Mouse (Mus musculus) limb, embryonic 11.5 days (tissue): ENCODE results near the gene Cer1. TPM values are rescaled to one million over a fixed set of nuclear protein-coding genes. Genes with fewer than 3 reads are reported as not detected.

ENCODE experiments used
- ATAC-seq: fragments of 200-750 bp; cut with Nextera tagmentation; 2 replicates; pipeline ENCODE4 v1.8.0; 2017; ENCODE audit warnings: low read depth; ENCODE audit not compliant: insufficient number of reproducible peaks, low FRiP score, low TSS enrichment
- DNase-seq: peaks from one replicate; pipeline ENCODE4 v3.0.0-alpha.2; 2015; ENCODE audit warnings: low spot score
- H3K27ac ChIP-seq: fragments of 300-500 bp; sonication (generic); replicated peaks from 2 replicates; pipeline ENCODE4 v1.5.1; 2014; ENCODE audit warnings: low read depth, mild to moderate bottlenecking, low read length
- H3K27me3 ChIP-seq: fragments of 300-500 bp; sonication (generic); 2 replicates; pipeline ENCODE4 v1.6.1; 2014; ENCODE audit warnings: mild to moderate bottlenecking, low read length, mixed read lengths; ENCODE audit not compliant: control insufficient read depth, insufficient read depth
- H3K36me3 ChIP-seq: fragments of 300-500 bp; sonication (generic); 2 replicates; pipeline ENCODE4 v1.6.1; 2014; ENCODE audit warnings: mild to moderate bottlenecking, low read length, moderate library complexity, mixed read lengths; ENCODE audit not compliant: control insufficient read depth, insufficient read depth
- H3K4me1 ChIP-seq: fragments of 300-500 bp; sonication (generic); 2 replicates; pipeline ENCODE4 v1.6.1; 2014; ENCODE audit warnings: low read length, mixed read lengths; ENCODE audit not compliant: control insufficient read depth, insufficient read depth
- H3K4me2 ChIP-seq: fragments of 300-500 bp; sonication (generic); 2 replicates; pipeline ENCODE4 v1.6.1; 2014; ENCODE audit warnings: low read depth, mild to moderate bottlenecking, moderate library complexity; ENCODE audit not compliant: severe bottlenecking
- H3K4me3 ChIP-seq: fragments of 300-500 bp; sonication (generic); 2 replicates; pipeline ENCODE4 v1.5.1; 2014; ENCODE audit warnings: low read depth, low read length
- H3K9ac ChIP-seq: fragments of 300-500 bp; sonication (generic); 2 replicates; pipeline ENCODE4 v1.6.1; 2014; ENCODE audit warnings: mild to moderate bottlenecking, low read length
- H3K9me3 ChIP-seq: fragments of 300-500 bp; sonication (generic); 2 replicates; pipeline ENCODE4 v1.6.1; 2016; ENCODE audit warnings: low read length; ENCODE audit not compliant: control insufficient read depth
- WGBS: fragments of 180-500 bp; shearing (Covaris S2); extraction: QIAGEN DNeasy Blood & Tissue Kit; methylation state at CpG from one replicate; pipeline ENCODE4 v1.1.7; 2014; 5-methylcytosine and 5-hydroxymethylcytosine counted together
- polyA plus RNA-seq: library from polyadenylated mRNA; unstranded; fragments of >200 nt; fragmentation: Nextera tagmentation; extraction: Ambion mirVana; gene quantifications from 2 replicates; pipeline ENCODE4 v1.2.1, GENCODE M21; 2014

Cer1 gene
- polyA plus RNA-seq, 1 experiment from 2014 or later = 0.21 TPM

DNA sequence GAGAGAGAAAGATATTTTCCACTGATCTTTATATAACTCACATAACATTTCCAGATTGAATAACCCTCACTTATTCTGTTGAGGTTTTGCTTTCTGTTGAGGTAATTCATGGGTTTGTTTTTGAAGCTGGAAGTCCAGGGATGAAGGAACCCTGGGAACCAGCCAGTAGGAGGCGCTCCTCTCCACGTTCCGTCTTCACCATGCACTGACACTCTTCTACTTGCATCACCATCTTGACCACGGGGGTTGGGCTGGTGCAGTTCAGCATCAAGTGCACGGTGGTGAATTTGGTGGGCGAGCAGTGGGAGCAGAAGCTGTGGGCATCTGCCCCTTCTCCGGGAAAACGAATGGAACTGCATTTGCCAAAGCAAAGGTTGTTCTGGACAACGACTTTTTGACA lies 2.4 kb downstream of the Cer1 start:
- no peak for DNase-seq
- 78% methylated on average over 9 of the region's 9 CpGs for WGBS
- Histone ChIP-seq H3K4me1 (peaks cover 2% of the 10 kb centered on the region; the same call in 1 of the 2 replicates), H3K4me3 (no peak overlapping the region), H3K27me3 (no peaks in the 10 kb centered on the region), H3K4me2 (no peak overlapping the region), H3K36me3 (no peaks in the 10 kb centered on the region), H3K9me3 (no peaks in the 10 kb centered on the region), H3K27ac (no peak overlapping the region), H3K9ac (no peak overlapping the region)
- ATAC-seq = no peak

- no peak overlapping the region for H3K4me2 ChIP-seq
- 79% methylated on average over 3 of the region's 3 CpGs for WGBS
- no peaks in the 10 kb centered on the region; the same call in 1 of the 2 replicates for H3K4me1 ChIP-seq
- no peak overlapping the region for H3K27ac ChIP-seq
- H3K4me3 ChIP-seq = no peak overlapping the region
- DNase-seq = no peak
- H3K9me3 ChIP-seq = no peaks in the 10 kb centered on the region
- ATAC-seq = no peak
- no peaks in the 10 kb centered on the region for H3K27me3 ChIP-seq
- no peak overlapping the region for H3K9ac ChIP-seq
- no peaks in the 10 kb centered on the region for H3K36me3 ChIP-seq
Observed at GRCm38 (mm10) chr4:82881366-82881765, 3.6 kb downstream of the Cer1 start.

DNA sequence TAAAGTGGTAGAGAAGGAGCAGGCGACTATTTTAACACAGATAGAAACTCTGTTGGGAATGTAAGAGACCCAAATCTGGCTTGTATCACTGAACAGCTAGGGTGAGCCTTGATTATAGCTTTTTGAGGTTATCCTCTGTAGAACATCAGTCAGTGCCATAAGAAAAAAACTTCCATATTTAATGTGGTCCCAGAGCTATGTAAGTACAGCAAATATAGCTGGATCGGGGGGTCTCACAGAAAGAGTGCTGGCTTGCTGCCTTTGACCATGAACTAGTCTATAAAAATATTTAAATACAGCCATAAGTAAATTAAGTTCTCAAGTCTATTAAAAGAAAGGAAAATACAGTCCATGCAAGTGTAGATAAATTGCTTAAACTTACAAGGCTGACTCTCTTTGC lies 4.7 kb downstream of the Cer1 start:
- Histone ChIP-seq H3K36me3 (no peaks in the 10 kb centered on the region), H3K4me3 (no peak overlapping the region), H3K4me2 (no peak overlapping the region), H3K9me3 (no peaks in the 10 kb centered on the region), H3K4me1 (no peaks in the 10 kb centered on the region; the same call in 1 of the 2 replicates), H3K9ac (no peak overlapping the region), H3K27me3 (no peaks in the 10 kb centered on the region), H3K27ac (no peak overlapping the region)
- DNase-seq (no peak), ATAC-seq (no peak)
- WGBS = 91% methylated on average over 2 of the region's 2 CpGs

DNA sequence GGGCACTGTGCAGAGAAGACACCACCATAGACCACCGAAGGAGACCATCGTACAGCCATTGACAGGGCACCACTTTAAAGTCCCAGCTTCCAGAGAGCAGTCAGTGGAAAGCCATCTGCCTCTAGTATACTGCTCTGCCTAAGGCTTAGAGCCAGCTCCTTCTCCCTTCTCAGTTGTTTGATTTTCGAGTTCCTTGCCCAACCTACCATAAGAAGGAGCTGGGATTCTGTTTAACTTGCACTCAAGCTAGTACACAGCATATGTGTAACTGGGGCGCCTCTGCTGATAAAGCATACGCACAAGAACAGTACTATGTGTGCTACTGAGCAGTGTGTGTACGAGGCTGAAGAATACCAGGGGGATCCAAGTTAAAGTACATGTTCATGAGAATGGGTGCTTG lies 5.8 kb downstream of the Cer1 start:
- Histone ChIP-seq H3K27ac (no peak overlapping the region), H3K9ac (no peak overlapping the region), H3K4me1 (no peaks in the 10 kb centered on the region), H3K4me2 (no peak overlapping the region), H3K4me3 (no peak overlapping the region), H3K36me3 (no peaks in the 10 kb centered on the region), H3K27me3 (no peaks in the 10 kb centered on the region), H3K9me3 (no peaks in the 10 kb centered on the region)
- ATAC-seq = no peak
- no peak for DNase-seq
- WGBS = 82% methylated on average over 6 of the region's 6 CpGs

DNA sequence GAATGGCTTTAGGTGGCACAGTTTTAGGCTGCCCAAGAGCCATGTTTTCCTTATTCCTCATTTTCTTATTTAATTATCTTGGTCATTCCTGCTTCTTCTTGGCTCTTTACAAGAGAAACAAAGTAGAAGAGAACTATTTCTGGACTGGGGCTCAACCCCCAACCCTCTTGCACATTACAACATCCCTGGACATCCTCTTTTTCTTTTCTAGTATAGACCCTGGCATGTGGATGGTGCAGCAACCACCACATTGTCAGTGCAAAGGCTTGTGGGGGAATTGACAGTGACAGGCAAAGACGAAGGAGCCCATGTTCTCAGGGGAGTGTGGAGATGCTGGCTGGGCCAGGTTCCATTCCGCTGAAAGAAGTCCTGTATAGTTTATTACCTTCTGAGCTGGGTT lies 8.3 kb downstream of the Cer1 start:
- H3K9me3 ChIP-seq = no peaks in the 10 kb centered on the region
- WGBS = 77% methylated on average over 2 of the region's 2 CpGs

GRCm38 (mm10) chr4:82875532-82875931 lies 9.4 kb downstream of the Cer1 start:
- H3K27ac ChIP-seq = no peak overlapping the region
- H3K4me2 ChIP-seq = no peak overlapping the region
- H3K9ac ChIP-seq = no peak overlapping the region
- no peak overlapping the region for H3K4me3 ChIP-seq
- H3K27me3 ChIP-seq = no peaks in the 10 kb centered on the region
- 69% methylated on average over 4 of the region's 4 CpGs for WGBS
- no peaks in the 10 kb centered on the region for H3K4me1 ChIP-seq
- no peaks in the 10 kb centered on the region for H3K36me3 ChIP-seq
- no peaks in the 10 kb centered on the region for H3K9me3 ChIP-seq
- ATAC-seq (no peak), DNase-seq (no peak)

More for the DNA sequence above, 8.3 kb downstream of the Cer1 start:
- no peak for DNase-seq
- Histone ChIP-seq H3K27me3 (no peaks in the 10 kb centered on the region), H3K27ac (no peak overlapping the region), H3K4me2 (no peak overlapping the region), H3K4me3 (no peak overlapping the region), H3K36me3 (no peaks in the 10 kb centered on the region), H3K9ac (no peak overlapping the region), H3K4me1 (no peaks in the 10 kb centered on the region)
- no peak for ATAC-seq

GRCm38 (mm10) chr4:82874791-82875190 lies 10.2 kb downstream of the Cer1 start:
- 68% methylated on average over 4 of the region's 4 CpGs for WGBS

GRCm38 (mm10) chr4:82872548-82872947 lies 12.4 kb downstream of the Cer1 start:
- H3K36me3 ChIP-seq = no peaks in the 10 kb centered on the region
- ATAC-seq = no peak
- no peaks in the 10 kb centered on the region for H3K27me3 ChIP-seq
- no peaks in the 10 kb centered on the region for H3K9me3 ChIP-seq
- WGBS = 85% methylated on average over 4 of the region's 4 CpGs
- H3K4me1 ChIP-seq = no peaks in the 10 kb centered on the region
- no peak overlapping the region for H3K9ac ChIP-seq
- H3K27ac ChIP-seq = no peak overlapping the region
- H3K4me3 ChIP-seq = no peak overlapping the region
- H3K4me2 ChIP-seq = no peak overlapping the region
- DNase-seq = no peak

More at GRCm38 (mm10) chr4:82874791-82875190, 10.2 kb downstream of the Cer1 start:
- Histone ChIP-seq H3K4me1 (no peaks in the 10 kb centered on the region), H3K27ac (no peak overlapping the region), H3K27me3 (no peaks in the 10 kb centered on the region), H3K9ac (no peak overlapping the region), H3K4me3 (no peak overlapping the region), H3K36me3 (no peaks in the 10 kb centered on the region), H3K9me3 (no peaks in the 10 kb centered on the region), H3K4me2 (no peak overlapping the region)
- ATAC-seq (no peak), DNase-seq (no peak)

- no peak overlapping the region for H3K9ac ChIP-seq
- H3K27ac ChIP-seq = no peak overlapping the region
- ATAC-seq (no peak), DNase-seq (no peak)
- H3K36me3 ChIP-seq = no peaks in the 10 kb centered on the region
- no peaks in the 10 kb centered on the region for H3K4me1 ChIP-seq
- 53% methylated on average over 6 of the region's 6 CpGs for WGBS
- H3K27me3 ChIP-seq = no peaks in the 10 kb centered on the region
- no peak overlapping the region for H3K4me2 ChIP-seq
- H3K9me3 ChIP-seq = no peaks in the 10 kb centered on the region
- H3K4me3 ChIP-seq = no peak overlapping the region
Observed at GRCm38 (mm10) chr4:82872121-82872520, 12.8 kb downstream of the Cer1 start.
